In the genomic region with DNA sequence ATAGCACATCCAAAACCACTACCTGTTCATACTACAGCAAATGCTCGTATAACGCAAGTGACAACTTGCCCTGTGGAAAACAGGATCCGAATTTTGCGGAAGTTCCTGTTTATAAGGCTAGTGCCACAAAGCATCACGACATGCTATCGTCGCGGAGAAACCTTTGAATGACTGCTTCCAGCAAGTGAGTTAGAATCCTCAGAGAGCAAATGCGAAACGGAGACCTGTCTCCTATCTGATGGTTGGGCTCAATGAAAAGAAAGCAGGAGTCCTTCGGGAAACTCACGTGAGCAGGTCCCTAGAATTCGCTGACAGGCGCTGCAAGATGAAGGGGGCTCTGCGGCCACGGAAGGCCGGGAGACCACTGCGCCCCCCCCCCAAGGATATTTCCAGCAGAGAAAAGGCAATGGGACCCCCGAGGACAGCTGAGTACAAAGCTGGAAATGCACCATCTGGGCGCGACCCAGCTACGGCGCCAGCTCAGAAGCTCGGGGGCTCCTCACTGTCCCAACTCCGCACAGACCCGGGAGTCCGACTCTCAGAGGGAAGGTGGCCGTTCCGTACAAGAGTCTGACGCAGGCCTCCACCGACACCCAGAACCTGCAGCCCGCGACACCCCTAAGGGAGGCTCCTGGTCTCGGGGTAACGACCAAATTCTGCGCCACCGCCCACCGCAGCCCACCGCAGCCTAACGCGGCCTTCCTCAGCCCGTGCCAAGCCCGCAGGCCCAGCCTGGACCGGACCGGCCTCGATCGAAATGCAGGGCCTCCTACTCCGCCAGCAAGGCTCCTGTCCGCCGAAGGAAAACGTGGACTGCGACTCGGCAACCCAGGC, we compare ENCODE assay signal across 8 mouse cellular contexts. TPM values are rescaled to one million over a fixed set of nuclear protein-coding genes. Genes with fewer than 3 reads are reported as not detected.
A peak's percentile ranks its signal among the peaks of the same experiment; 100 is the strongest.
DNase-seq lines count a peak whose midpoint lies in the region; ATAC-seq lines count a peak whose summit lies in the region.

No protein-coding gene starts in this region.

- H3K9ac ChIP-seq in forebrain, embryonic 12.5 days, result peak overlapping the region; percentile 93
- H3K9ac ChIP-seq in intestine, embryonic 15.5 days, result peak overlapping the region; percentile 94
- H3K9ac ChIP-seq in liver, embryonic 15.5 days, result peak overlapping the region; percentile 93
- peak overlapping the region; percentile 83 for H3K9ac ChIP-seq in neural tube, embryonic 14.5 days (replicated peaks; ENCODE audit: low read depth, low read length)

- DNase-seq in kidney, adult 18-20 months, result peak; percentile 10
- DNase-seq in kidney, adult 11 months, result no peak
- DNase-seq in NIH3T3 (ENCODE audit: low read depth), result peak; percentile 16
- DNase-seq in gastrocnemius, adult 8-10 months (ENCODE audit: low spot score in 2 of 2), result no peak

- ATAC-seq in forebrain, embryonic 12.5 days (ENCODE audit: low FRiP score), result no peak; the same call in 1 of the 2 replicates
- ATAC-seq in intestine, embryonic 15.5 days, result peak; percentile 60
- ATAC-seq in liver, embryonic 15.5 days (ENCODE audit: insufficient read depth), result peak; percentile 19
- peak; percentile 41 for ATAC-seq in neural tube, embryonic 14.5 days (ENCODE audit: low read depth)

- H3K4me3 ChIP-seq in forebrain, embryonic 12.5 days (replicated peaks), result peak overlapping the region; percentile 96
- peak overlapping the region; percentile 91 for H3K4me3 ChIP-seq in intestine, embryonic 15.5 days (replicated peaks)
- H3K4me3 ChIP-seq in liver, embryonic 15.5 days (replicated peaks), result peak overlapping the region; percentile 90
- H3K4me3 ChIP-seq in neural tube, embryonic 14.5 days (ENCODE audit: low read depth, low read length), result peak overlapping the region; percentile 70

- H3K36me3 ChIP-seq in forebrain, embryonic 12.5 days (replicated peaks), result peaks cover 22% of the 10 kb centered on the region
- H3K36me3 ChIP-seq in intestine, embryonic 15.5 days, result peaks cover 16% of the 10 kb centered on the region
- H3K36me3 ChIP-seq in liver, embryonic 15.5 days (replicated peaks), result peaks cover 32% of the 10 kb centered on the region
- H3K36me3 ChIP-seq in neural tube, embryonic 14.5 days (ENCODE audit: control insufficient read depth, insufficient read depth, low read length), result peaks cover 13% of the 10 kb centered on the region; the same call in 1 of the 2 replicates

- peak overlapping the region; percentile 82 for H3K4me2 ChIP-seq in forebrain, embryonic 12.5 days
- H3K4me2 ChIP-seq in intestine, embryonic 15.5 days (replicated peaks), result peak overlapping the region; percentile 75
- H3K4me2 ChIP-seq in liver, embryonic 15.5 days, result peak overlapping the region; percentile 83
- H3K4me2 ChIP-seq in neural tube, embryonic 14.5 days (ENCODE audit: low read depth, low read length), result peak overlapping the region; percentile 66

- H3K27ac ChIP-seq in forebrain, embryonic 12.5 days, result peak overlapping the region; percentile 98
- peak overlapping the region; percentile 99 for H3K27ac ChIP-seq in intestine, embryonic 15.5 days
- H3K27ac ChIP-seq in liver, embryonic 15.5 days (replicated peaks), result peak overlapping the region; percentile 93
- H3K27ac ChIP-seq in neural tube, embryonic 14.5 days (ENCODE audit: low read depth, low read length), result peak overlapping the region; percentile 98

- 1% methylated on average over 52 of the region's 53 CpGs for WGBS in forebrain, embryonic 12.5 days
- under 1% methylated on average over 53 of the region's 53 CpGs for WGBS in intestine, embryonic 15.5 days
- WGBS in liver, embryonic 15.5 days (ENCODE audit: insufficient replicate concordance), result under 1% methylated on average over 53 of the region's 53 CpGs
- WGBS in neural tube, embryonic 14.5 days, result under 1% methylated on average over 53 of the region's 53 CpGs

- H3K27me3 ChIP-seq in forebrain, embryonic 12.5 days, result no peaks in the 10 kb centered on the region
- no peaks in the 10 kb centered on the region for H3K27me3 ChIP-seq in intestine, embryonic 15.5 days (replicated peaks)
- H3K27me3 ChIP-seq in liver, embryonic 15.5 days, result no peaks in the 10 kb centered on the region
- H3K27me3 ChIP-seq in neural tube, embryonic 14.5 days (ENCODE audit: control insufficient read depth, insufficient read depth, low read length), result no peaks in the 10 kb centered on the region

- H3K4me1 ChIP-seq in forebrain, embryonic 12.5 days, result peaks cover 31% of the 10 kb centered on the region
- peaks cover 11% of the 10 kb centered on the region for H3K4me1 ChIP-seq in intestine, embryonic 15.5 days (replicated peaks)
- H3K4me1 ChIP-seq in liver, embryonic 15.5 days (replicated peaks), result peaks cover 42% of the 10 kb centered on the region
- H3K4me1 ChIP-seq in neural tube, embryonic 14.5 days (ENCODE audit: control insufficient read depth, insufficient read depth, low read length), result peaks cover 21% of the 10 kb centered on the region

- H3K9me3 ChIP-seq in forebrain, embryonic 12.5 days, result no peaks in the 10 kb centered on the region
- no peaks in the 10 kb centered on the region for H3K9me3 ChIP-seq in intestine, embryonic 15.5 days
- H3K9me3 ChIP-seq in liver, embryonic 15.5 days (replicated peaks), result no peaks in the 10 kb centered on the region
- no peaks in the 10 kb centered on the region for H3K9me3 ChIP-seq in neural tube, embryonic 14.5 days (ENCODE audit: control insufficient read depth, low read length)

RNA-seq across cellular contexts. Expression of a gene that starts 0.6 kb away (rescaled TPM):
- polyA plus RNA-seq in forebrain, embryonic 12.5 days (2016; fragmentation: Nextera tagmentation; extraction: Ambion mirVana), result 112 and 115 TPM in 2 replicates
- 91.1 and 97.2 TPM in 2 replicates for polyA plus RNA-seq in intestine, embryonic 15.5 days (2015; fragmentation: Nextera tagmentation; extraction: Ambion mirVana)
- polyA plus RNA-seq in liver, embryonic 15.5 days (2015; fragmentation: Nextera tagmentation; extraction: Ambion mirVana), result 80.8 and 84.4 TPM in 2 replicates
- 76.4 and 78.8 TPM in 2 replicates for polyA plus RNA-seq in neural tube, embryonic 14.5 days (2014; fragmentation: Nextera tagmentation; extraction: Ambion mirVana)
- total RNA-seq in gastrocnemius, adult 8-10 months (2022), result 1 to 10 TPM; 3.0 to 4.0 (median 3.2) TPM

RNA-seq across cellular contexts. Expression of a gene that starts 0.8 kb away (rescaled TPM):
- 164 and 168 TPM in 2 replicates for polyA plus RNA-seq in forebrain, embryonic 12.5 days (2016; fragmentation: Nextera tagmentation; extraction: Ambion mirVana)
- 167 and 190 TPM in 2 replicates for polyA plus RNA-seq in intestine, embryonic 15.5 days (2015; fragmentation: Nextera tagmentation; extraction: Ambion mirVana)
- 85.1 and 92.3 TPM in 2 replicates for polyA plus RNA-seq in liver, embryonic 15.5 days (2015; fragmentation: Nextera tagmentation; extraction: Ambion mirVana)
- polyA plus RNA-seq in neural tube, embryonic 14.5 days (2014; fragmentation: Nextera tagmentation; extraction: Ambion mirVana), result 183 and 196 TPM in 2 replicates
- total RNA-seq in gastrocnemius, adult 8-10 months (2022), result 10 to 100 TPM; 54.5 to 57.3 (median 55.8) TPM

Comparison
In these comparisons a context has a peak if more than half of its experiments do, and no peak if none do; other contexts are left out.
1. DNase-seq: peak in kidney, adult 18-20 months (single experiment) and NIH3T3 (single experiment); none in kidney, adult 11 months (single experiment) and gastrocnemius, adult 8-10 months (0 of 2).
2. Peak in every context shown above with its lines, with median percentiles within 50 percentile points of each other: H3K27ac ChIP-seq, H3K4me2 ChIP-seq, H3K4me3 ChIP-seq and H3K9ac ChIP-seq.